Mouse (Mus musculus) embryonic facial prominence, embryonic 13.5 days (tissue): ENCODE results near the gene Supt6. TPM values are rescaled to one million over a fixed set of nuclear protein-coding genes. Genes with fewer than 3 reads are reported as not detected.

Experiments
- ATAC-seq: fragments of 200-750 bp; cut with Nextera tagmentation; 2 replicates; pipeline ENCODE4 v1.8.0; 2017; ENCODE audit warnings: low read depth; ENCODE audit not compliant: insufficient number of reproducible peaks, insufficient read depth, low FRiP score, low TSS enrichment
- H3K27ac ChIP-seq: fragments of 300-500 bp; sonication (generic); 2 replicates; pipeline ENCODE4 v1.5.1; 2015; ENCODE audit warnings: moderate library complexity, mild to moderate bottlenecking, inconsistent platforms
- H3K27me3 ChIP-seq: fragments of 300-500 bp; sonication (generic); 2 replicates; pipeline ENCODE4 v1.6.1; 2015; ENCODE audit warnings: mild to moderate bottlenecking, inconsistent platforms
- H3K36me3 ChIP-seq: fragments of 300-500 bp; sonication (generic); 2 replicates; pipeline ENCODE4 v1.6.1; 2015; ENCODE audit warnings: mild to moderate bottlenecking, inconsistent platforms
- H3K4me1 ChIP-seq: fragments of 300-500 bp; sonication (generic); 2 replicates; pipeline ENCODE4 v1.6.1; 2015; ENCODE audit warnings: inconsistent platforms
- H3K4me2 ChIP-seq: fragments of 300-500 bp; sonication (generic); 2 replicates; pipeline ENCODE4 v1.6.1; 2015; ENCODE audit warnings: moderate library complexity, mild to moderate bottlenecking, inconsistent platforms
- H3K4me3 ChIP-seq: fragments of 300-500 bp; sonication (generic); 2 replicates; pipeline ENCODE4 v1.5.1; 2015; ENCODE audit warnings: mild to moderate bottlenecking, inconsistent platforms
- H3K9ac ChIP-seq: fragments of 300-500 bp; sonication (generic); 2 replicates; pipeline ENCODE4 v1.6.1; 2015; ENCODE audit warnings: mild to moderate bottlenecking, inconsistent platforms
- H3K9me3 ChIP-seq: fragments of 300-500 bp; sonication (generic); 2 replicates; pipeline ENCODE4 v1.6.1; 2016; ENCODE audit warnings: inconsistent platforms
- WGBS: fragments of 180-500 bp; shearing (Covaris S2); methylation state at CpG from one replicate; pipeline ENCODE4 v1.1.7; 2015; ENCODE audit warnings: mixed read lengths; 5-methylcytosine and 5-hydroxymethylcytosine counted together
- microRNA-seq: library from miRNA; unstranded; fragments of <30 nt; microRNA quantifications from one replicate; pipeline ENCODE4, GENCODE M21; 2016
- polyA plus RNA-seq: library from polyadenylated mRNA; unstranded; fragments of >200 nt; fragmentation: Nextera tagmentation; extraction: Ambion mirVana; gene quantifications from 2 replicates; pipeline ENCODE4 v1.2.1, GENCODE M21; 2015

Gene Supt6
- polyA plus RNA-seq, 1 experiment from 2014 or later: 30.3 TPM

- ATAC-seq: peak; percentile 50
- peak overlapping the region; percentile 91 for H3K4me3 ChIP-seq
- peaks cover 45% of the 10 kb centered on the region for H3K36me3 ChIP-seq
- under 1% methylated on average over 22 of the region's 22 CpGs for WGBS
- no peaks in the 10 kb centered on the region for H3K9me3 ChIP-seq
- H3K27me3 ChIP-seq: no peaks in the 10 kb centered on the region
- H3K4me2 ChIP-seq: peak overlapping the region; percentile 76
- peaks cover 47% of the 10 kb centered on the region for H3K4me1 ChIP-seq
- H3K27ac ChIP-seq: peak overlapping the region; percentile 99
- peak overlapping the region; percentile 96 for H3K9ac ChIP-seq
Observed at GRCm38 (mm10) chr11:78163681-78164603, 81.8 kb downstream of the Supt6 start.

GRCm38 (mm10) chr11:78163045-78163444 lies 82.7 kb downstream of the Supt6 start:
- peaks cover 49% of the 10 kb centered on the region for H3K4me1 ChIP-seq
- H3K27ac ChIP-seq: peak overlapping the region; percentile 99
- 33% methylated on average over 2 of the region's 2 CpGs for WGBS
- H3K27me3 ChIP-seq: no peaks in the 10 kb centered on the region
- H3K4me3 ChIP-seq: peak overlapping the region; percentile 91
- peak overlapping the region; percentile 96 for H3K9ac ChIP-seq
- H3K4me2 ChIP-seq: peak overlapping the region; percentile 76
- H3K36me3 ChIP-seq: peaks cover 54% of the 10 kb centered on the region
- no peak for ATAC-seq
- no peaks in the 10 kb centered on the region for H3K9me3 ChIP-seq

DNA sequence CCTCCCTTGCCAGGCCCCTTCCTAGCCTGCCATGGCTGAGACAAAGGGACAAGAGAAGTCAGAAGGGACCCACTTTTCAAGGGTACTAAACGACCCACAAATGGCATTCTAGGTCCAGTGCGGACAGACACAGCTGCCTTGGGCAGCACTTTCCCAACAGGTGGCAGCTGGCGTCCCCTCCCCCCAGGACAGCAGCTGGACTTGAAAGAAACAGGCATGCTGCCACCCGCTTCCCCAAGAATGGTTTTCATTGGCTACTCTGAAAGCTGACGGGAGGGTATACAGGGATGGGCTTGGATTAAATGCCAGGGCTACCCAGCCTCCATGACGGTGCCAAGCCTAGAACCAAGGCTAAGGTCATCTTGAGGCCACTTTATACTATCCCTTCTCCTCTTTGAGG lies 83.3 kb downstream of the Supt6 start:
- Histone ChIP-seq H3K9me3 (no peaks in the 10 kb centered on the region), H3K36me3 (peaks cover 59% of the 10 kb centered on the region), H3K9ac (peak overlapping the region; percentile 96), H3K27ac (peak overlapping the region; percentile 99), H3K27me3 (no peaks in the 10 kb centered on the region), H3K4me3 (peak overlapping the region; percentile 91), H3K4me2 (peak overlapping the region; percentile 76), H3K4me1 (peaks cover 49% of the 10 kb centered on the region)
- ATAC-seq: no peak
- 51% methylated on average over 6 of the region's 6 CpGs for WGBS

DNA sequence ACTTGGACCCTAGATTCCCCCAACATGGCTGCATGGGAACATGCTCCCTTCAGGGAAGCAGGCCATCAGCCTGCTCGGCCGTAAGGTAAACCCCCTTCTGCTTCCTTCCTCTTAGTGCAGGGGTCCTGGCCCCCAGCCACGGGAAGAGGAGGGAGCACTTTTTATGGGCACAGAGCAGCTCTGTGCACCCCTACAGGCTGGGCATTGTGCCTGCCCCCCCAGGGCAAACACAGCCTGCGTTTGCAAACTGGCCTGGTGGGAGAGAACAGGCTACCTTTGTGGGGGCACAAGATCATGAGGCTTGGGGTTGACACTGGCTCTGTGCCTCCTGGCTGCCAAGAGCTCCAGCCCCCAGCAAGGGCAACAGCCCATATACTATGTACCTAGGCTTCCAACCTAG lies 83.8 kb downstream of the Supt6 start:
- 41% methylated on average over 4 of the region's 4 CpGs for WGBS
- Histone ChIP-seq H3K27ac (peak overlapping the region; percentile 99), H3K9me3 (no peaks in the 10 kb centered on the region), H3K27me3 (no peaks in the 10 kb centered on the region), H3K36me3 (peaks cover 64% of the 10 kb centered on the region), H3K4me1 (peaks cover 49% of the 10 kb centered on the region), H3K4me2 (peak overlapping the region; percentile 76), H3K9ac (no peak overlapping the region; the same call in 1 of the 2 replicates), H3K4me3 (peak overlapping the region; percentile 91; the same call in 1 of the 2 replicates)
- ATAC-seq: no peak

GRCm38 (mm10) chr11:78161169-78161568 lies 84.6 kb downstream of the Supt6 start:
- H3K4me3 ChIP-seq: peak overlapping the region; percentile 1; the same call in 1 of the 2 replicates
- H3K4me2 ChIP-seq: no peak overlapping the region
- 90% methylated on average over 14 of the region's 14 CpGs for WGBS
- H3K36me3 ChIP-seq: peaks cover 70% of the 10 kb centered on the region
- ATAC-seq: no peak
- H3K9ac ChIP-seq: no peak overlapping the region
- H3K9me3 ChIP-seq: no peaks in the 10 kb centered on the region
- H3K4me1 ChIP-seq: peaks cover 41% of the 10 kb centered on the region
- H3K27ac ChIP-seq: peak overlapping the region; percentile 60; the same call in 1 of the 2 replicates
- H3K27me3 ChIP-seq: no peaks in the 10 kb centered on the region

- no peak overlapping the region for H3K9ac ChIP-seq
- no peak overlapping the region for H3K4me2 ChIP-seq
- no peak overlapping the region for H3K4me3 ChIP-seq
- H3K36me3 ChIP-seq: peaks cover 72% of the 10 kb centered on the region
- no peak for ATAC-seq
- 86% methylated on average over 3 of the region's 3 CpGs for WGBS
- peaks cover 36% of the 10 kb centered on the region for H3K4me1 ChIP-seq
- no peaks in the 10 kb centered on the region for H3K9me3 ChIP-seq
- no peaks in the 10 kb centered on the region for H3K27me3 ChIP-seq
- 0 out of 2 replicates have a peak overlapping the region, but pooled peaks have one; percentile 60 for H3K27ac ChIP-seq
Observed at GRCm38 (mm10) chr11:78160675-78161074, 85.1 kb downstream of the Supt6 start.

DNA sequence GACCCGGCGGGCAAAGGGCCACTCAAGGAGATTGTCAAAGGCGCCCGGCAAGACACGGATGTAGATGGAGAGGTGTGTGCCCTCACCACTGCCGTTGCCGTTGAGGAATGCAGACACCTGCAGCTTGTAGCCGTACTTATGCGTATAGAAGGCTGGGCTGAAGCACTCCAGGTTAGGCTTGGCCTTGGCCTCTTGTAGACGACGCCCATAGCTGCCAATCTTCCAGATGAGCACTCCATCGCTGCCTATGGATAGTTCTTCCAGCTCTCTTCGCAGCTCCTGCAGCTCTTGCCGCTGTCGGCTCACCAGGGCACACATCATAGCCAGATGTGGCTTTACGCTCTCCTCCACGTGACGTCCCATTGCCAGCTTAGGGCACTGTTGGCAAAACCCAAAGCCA lies 85.6 kb downstream of the Supt6 start:
- H3K9me3 ChIP-seq: no peaks in the 10 kb centered on the region
- H3K36me3 ChIP-seq: peaks cover 75% of the 10 kb centered on the region
- no peak overlapping the region for H3K27ac ChIP-seq
- no peak overlapping the region for H3K9ac ChIP-seq
- H3K4me2 ChIP-seq: no peak overlapping the region
- WGBS: 86% methylated on average over 18 of the region's 18 CpGs
- no peaks in the 10 kb centered on the region for H3K27me3 ChIP-seq
- peaks cover 35% of the 10 kb centered on the region for H3K4me1 ChIP-seq
- no peak for ATAC-seq
- no peak overlapping the region for H3K4me3 ChIP-seq

DNA sequence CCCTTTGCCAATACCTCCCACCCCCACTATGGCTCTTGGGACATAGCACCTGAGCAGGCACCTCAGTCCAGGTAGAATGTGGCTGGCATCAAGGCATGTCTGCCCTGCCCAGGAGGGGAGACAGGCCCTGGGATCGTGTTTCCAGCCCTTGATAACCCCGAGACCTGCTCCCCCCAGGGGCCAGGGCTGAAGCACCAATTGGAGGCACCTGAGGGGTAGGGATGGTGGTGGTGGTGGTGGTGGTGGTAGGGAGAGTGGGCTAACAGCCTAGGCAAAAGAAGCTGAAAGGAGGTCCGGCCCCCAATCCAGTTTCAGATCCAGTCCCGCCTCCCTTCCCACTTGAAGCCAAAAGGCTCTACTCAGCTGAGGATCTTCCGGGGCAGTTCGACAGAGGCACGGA lies 86.2 kb downstream of the Supt6 start:
- no peak overlapping the region; the same call in 1 of the 2 replicates for H3K27ac ChIP-seq
- no peaks in the 10 kb centered on the region for H3K27me3 ChIP-seq
- H3K9ac ChIP-seq: no peak overlapping the region
- H3K9me3 ChIP-seq: no peaks in the 10 kb centered on the region
- ATAC-seq: no peak
- no peak overlapping the region for H3K4me2 ChIP-seq
- peaks cover 81% of the 10 kb centered on the region for H3K36me3 ChIP-seq
- H3K4me1 ChIP-seq: peaks cover 35% of the 10 kb centered on the region
- no peak overlapping the region for H3K4me3 ChIP-seq
- 71% methylated on average over 7 of the region's 7 CpGs for WGBS

DNA sequence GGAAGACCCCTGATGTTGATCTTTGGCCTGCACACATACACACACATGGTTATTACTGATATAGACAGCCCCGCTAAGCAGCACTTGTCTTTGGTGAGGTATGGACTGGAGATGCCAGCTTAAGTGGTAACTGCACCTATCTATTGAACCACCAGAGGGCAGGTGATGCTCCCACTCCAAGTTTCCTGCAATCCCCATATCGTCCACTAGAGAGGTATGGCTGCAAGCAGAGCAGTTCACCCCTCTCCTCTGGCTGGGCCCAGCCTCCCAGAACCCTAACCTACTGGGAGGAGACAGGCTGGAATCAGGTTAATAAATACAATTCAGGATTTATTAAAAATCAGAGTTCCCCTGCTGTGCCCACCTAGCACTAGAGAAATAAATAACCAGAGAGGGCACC lies 86.7 kb downstream of the Supt6 start:
- Histone ChIP-seq H3K27ac (no peak overlapping the region; the same call in 1 of the 2 replicates), H3K36me3 (peaks cover 86% of the 10 kb centered on the region), H3K4me3 (no peak overlapping the region), H3K27me3 (no peaks in the 10 kb centered on the region), H3K9ac (no peak overlapping the region), H3K4me2 (no peak overlapping the region), H3K9me3 (no peaks in the 10 kb centered on the region), H3K4me1 (peaks cover 35% of the 10 kb centered on the region)
- WGBS: 27% methylated on average over 2 of the region's 2 CpGs
- no peak for ATAC-seq

Small RNA genes lying within 50 kb of the gene (microRNA-seq; reads per million reads assigned to microRNA genes)
- gene Mir7653: not detected

Other genes starting within 250 kb of the Supt6 start
- 16.1 and 20.5 TPM in 2 replicates for gene Dhrs13, start 213.7 kb downstream of the Supt6 start, polyA plus RNA-seq
- gene Flot2, start 208.1 kb downstream of the Supt6 start, polyA plus RNA-seq: 49.4 and 53.2 TPM in 2 replicates
- 34.8 and 39.0 TPM in 2 replicates for gene Eral1, start 165.6 kb downstream of the Supt6 start, polyA plus RNA-seq
- 14.1 and 16.9 TPM in 2 replicates for gene Fam222b, start 151.3 kb downstream of the Supt6 start, polyA plus RNA-seq
- gene Traf4, start 80.4 kb downstream of the Supt6 start, polyA plus RNA-seq: 91.5 and 103 TPM in 2 replicates
- gene Nek8, start 69.3 kb downstream of the Supt6 start, polyA plus RNA-seq: 17.4 and 18.1 TPM in 2 replicates
- gene Tlcd1, start 69.3 kb downstream of the Supt6 start, polyA plus RNA-seq: 15.4 and 17.2 TPM in 2 replicates
- 1,597 and 1,678 TPM in 2 replicates for gene Rpl23a, start 62.4 kb downstream of the Supt6 start, polyA plus RNA-seq
- gene Rab34, start 57.6 kb downstream of the Supt6 start, polyA plus RNA-seq: 172 and 188 TPM in 2 replicates
- gene Proca1, start 52.6 kb downstream of the Supt6 start, polyA plus RNA-seq: 3.2 and 4.1 TPM in 2 replicates
- gene Sdf2, start 241 bp downstream of the Supt6 start, polyA plus RNA-seq: 81.9 and 90.6 TPM in 2 replicates
- 73.7 and 79.6 TPM in 2 replicates for gene 2610507B11Rik, start 15.8 kb upstream of the Supt6 start, polyA plus RNA-seq
- gene BC030499, start 44.9 kb upstream of the Supt6 start, polyA plus RNA-seq: 0.28 TPM in 1 of 2 replicates, not detected in the other
- 36.4 and 44.3 TPM in 2 replicates for gene Spag5, start 55.5 kb upstream of the Supt6 start, polyA plus RNA-seq
- 16.6 and 21.1 TPM in 2 replicates for gene Aldoc, start 77.0 kb upstream of the Supt6 start, polyA plus RNA-seq
- 75.7 and 79.5 TPM in 2 replicates for gene Pigs, start 82.4 kb upstream of the Supt6 start, polyA plus RNA-seq
- gene Unc119, start 97.5 kb upstream of the Supt6 start, polyA plus RNA-seq: 66.7 and 71.4 TPM in 2 replicates
- gene Foxn1, start 140.6 kb upstream of the Supt6 start, polyA plus RNA-seq: 0.73 and 1.1 TPM in 2 replicates
- gene Slc13a2, start 176.2 kb upstream of the Supt6 start, polyA plus RNA-seq: 0.62 TPM in 1 of 2 replicates, not detected in the other
- gene Slc46a1, start 219.7 kb upstream of the Supt6 start, polyA plus RNA-seq: 13.5 and 16.2 TPM in 2 replicates